ENCODE assay signal across 8 mouse cellular contexts in genomic region chr9:64021853-64022561, GRCm38 (mm10). TPM values are rescaled to one million over a fixed set of nuclear protein-coding genes. Genes with fewer than 3 reads are reported as not detected.
DNase-seq lines count a peak whose midpoint lies in the region; ATAC-seq and TF ChIP-seq lines count a peak whose summit lies in the region.

Smad6 (minus strand) TSS chr9:64022059.

- H3K9me3 ChIP-seq in hindbrain, embryonic 16.5 days (ENCODE audit: control insufficient read depth, low read length): no peaks in the 10 kb centered on the region

- H3K27ac ChIP-seq in gastrocnemius, adult 2 months: peak within 1 kb of the TSS; percentile 93
- peak within 1 kb of the TSS; percentile 73 for H3K27ac ChIP-seq in hindbrain, embryonic 16.5 days (ENCODE audit: low read depth, low read length)
- peak within 1 kb of the TSS; percentile 80 for H3K27ac ChIP-seq in macrophage

- TF ChIP-seq CTCF in gastrocnemius, adult 2 months (IDR thresholded peaks at IDR 0.05): peak; percentile 17; the same call in 1 of the 2 replicates

- intact Hi-C loops in gastrocnemius, adult 2 months (cut with DNase I): loop anchor here (2.0 kb wide), 1 partner anchor 53 kb away; no protein-coding TSS in a partner anchor

- WGBS in hindbrain, embryonic 16.5 days: under 1% methylated on average over 55 of the region's 60 CpGs
- under 1% methylated on average over 56 of the region's 60 CpGs for WGBS in macrophage (ENCODE audit: missing documents)

- H3K4me3 ChIP-seq in gastrocnemius, adult 2 months: peak within 1 kb of the TSS; percentile 91
- peak within 1 kb of the TSS; percentile 49 for H3K4me3 ChIP-seq in hindbrain, embryonic 16.5 days (ENCODE audit: low read length)
- H3K4me3 ChIP-seq in macrophage (ENCODE audit: inconsistent target): peak within 1 kb of the TSS; percentile 60

- peak; percentile 98 for DNase-seq in R1 (ENCODE audit: low read depth, low spot score)
- DNase-seq in cerebellum, postnatal 36 days: peak; percentile 12 to 24
- peak; percentile 94 for DNase-seq in gastrocnemius, adult 2 months
- DNase-seq in left cerebral cortex, adult 18-20 months (ENCODE audit: low spot score in 2 of 2): peak; percentile 39 to 48
- DNase-seq in right cerebral cortex, adult 2 months (ENCODE audit: low spot score in 2 of 2): peak; percentile 63 to 72
- peak; percentile 92 to 96 for DNase-seq in urinary bladder, postnatal 36 days (ENCODE audit: low spot score in 2 of 2)

- ATAC-seq in hindbrain, embryonic 16.5 days: peak; percentile 76

- peak within 1 kb of the TSS; percentile 91 for H3K4me2 ChIP-seq in hindbrain, embryonic 16.5 days (ENCODE audit: low read length)

- H3K9ac ChIP-seq in hindbrain, embryonic 16.5 days (ENCODE audit: low read depth, low read length): peak within 1 kb of the TSS; percentile 62

- peaks cover 9% of the 10 kb centered on the region for H3K27me3 ChIP-seq in hindbrain, embryonic 16.5 days (replicated peaks; ENCODE audit: control insufficient read depth, insufficient read depth, low read length)

- peaks cover 40% of the 10 kb centered on the region for H3K4me1 ChIP-seq in hindbrain, embryonic 16.5 days (ENCODE audit: control insufficient read depth, insufficient read depth, low read depth, low read length)

- H3K36me3 ChIP-seq in hindbrain, embryonic 16.5 days (ENCODE audit: control insufficient read depth, insufficient read depth, low read length): no peaks in the 10 kb centered on the region
- no peaks in the 10 kb centered on the region for H3K36me3 ChIP-seq in macrophage (ENCODE audit: inconsistent target)

- peaks cover 29% of the 10 kb centered on the region for H3K79me2 ChIP-seq in macrophage (ENCODE audit: inconsistent target)

RNA-seq across cellular contexts. Expression of gene Smad6, which starts in this region (rescaled TPM):
- total RNA-seq in gastrocnemius, adult 2 months (2021): 1 to 10 TPM; 2.2 to 5.7 TPM
- 1.4 and 1.6 TPM in 2 replicates for polyA plus RNA-seq in hindbrain, embryonic 16.5 days (2015; fragmentation: Nextera tagmentation; extraction: Ambion mirVana)
- total RNA-seq in left cerebral cortex, adult 18-20 months (2021): 1 to 10 TPM; 2.1 to 2.5 TPM
- 1 to 10 TPM in 13 of 26 experiments, under 1 TPM in 12, not detected in 1; 0.25 to 9.1 (median 1.2) TPM for total RNA-seq in macrophage (2018; cell fraction: chromatin; rRNA removed)
- total RNA-seq in macrophage (2018; cell fraction: cytosol; rRNA removed): under 1 TPM; 0.05 to 0.81 (median 0.31) TPM
- total RNA-seq in macrophage (2018; cell fraction: nucleus; rRNA removed): 10 to 100 TPM in 2 of 26 experiments, 1 to 10 TPM in 7, under 1 TPM in 16, not detected in 1; 0.27 to 10.6 (median 0.89) TPM
- polyA plus RNA-seq in macrophage (2018): 0.09 to 5.5 TPM (median 0.29 TPM) in 3 replicates

Comparison
In these comparisons a context has a peak if more than half of its experiments do, and no peak if none do; other contexts are left out.
1. Peak in every context shown above with its lines: DNase-seq, ATAC-seq, H3K4me3 ChIP-seq and H3K27ac ChIP-seq.
2. DNase-seq: peak in every context shown above with its lines; median percentile 98 in R1; 94 in gastrocnemius, adult 2 months; 94 in urinary bladder, postnatal 36 days; 68 in right cerebral cortex, adult 2 months; 44 in left cerebral cortex, adult 18-20 months; 18 in cerebellum, postnatal 36 days.